Mouse (Mus musculus) Patski (cell line): ENCODE measurements around the gene Apol8. TPM values are rescaled to one million over a fixed set of nuclear protein-coding genes. Genes with fewer than 3 reads are reported as not detected.

Source experiments
- ATAC-seq: fragments of 100-300 bp; one replicate; pipeline ENCODE4 v1.8.0; 2021
- CTCF ChIA-PET: fragments of 350-600 bp; sonication (Branson Sonifier 250); formaldehyde crosslinking; loops from one replicate; lab custom pipeline; 2022; ENCODE audit warnings: inconsistent platforms; lab: Charles Lee
- POLR2A ChIA-PET: fragments of 350-600 bp; sonication (Branson Sonifier 250); formaldehyde crosslinking; loops from one replicate; lab custom pipeline; 2022; ENCODE audit warnings: antibody characterized with exemption, inconsistent platforms; lab: Charles Lee
- DNase-seq: peaks from one replicate; pipeline ENCODE4 v3.0.0-alpha.2; 2011; ENCODE audit warnings: low read depth, low spot score
- H3K27me3 ChIP-seq: fragments of 371-371 bp; one replicate; pipeline ENCODE4 v1.5.1; 2021
- CTCF ChIP-seq: fragments of 100-300 bp; IDR thresholded peaks from one replicate; pipeline ENCODE4 v1.5.1; 2021
- in situ Hi-C: fragments of 300-500 bp; cut with MboI; formaldehyde crosslinking; loops from 3 replicates; pipeline ENCODE4 v1.11.1; 2018; ENCODE audit warnings: low pct_unique_long_range_greater_than_20kb, mixed read lengths
- polyA plus RNA-seq: library from polyadenylated mRNA; unstranded; gene quantifications from one replicate; pipeline ENCODE4 v1.2.3, GENCODE M21; 2021

The Apol8 gene
- polyA plus RNA-seq, 1 experiment from 2014 or later, result 0.37 TPM

DNA sequence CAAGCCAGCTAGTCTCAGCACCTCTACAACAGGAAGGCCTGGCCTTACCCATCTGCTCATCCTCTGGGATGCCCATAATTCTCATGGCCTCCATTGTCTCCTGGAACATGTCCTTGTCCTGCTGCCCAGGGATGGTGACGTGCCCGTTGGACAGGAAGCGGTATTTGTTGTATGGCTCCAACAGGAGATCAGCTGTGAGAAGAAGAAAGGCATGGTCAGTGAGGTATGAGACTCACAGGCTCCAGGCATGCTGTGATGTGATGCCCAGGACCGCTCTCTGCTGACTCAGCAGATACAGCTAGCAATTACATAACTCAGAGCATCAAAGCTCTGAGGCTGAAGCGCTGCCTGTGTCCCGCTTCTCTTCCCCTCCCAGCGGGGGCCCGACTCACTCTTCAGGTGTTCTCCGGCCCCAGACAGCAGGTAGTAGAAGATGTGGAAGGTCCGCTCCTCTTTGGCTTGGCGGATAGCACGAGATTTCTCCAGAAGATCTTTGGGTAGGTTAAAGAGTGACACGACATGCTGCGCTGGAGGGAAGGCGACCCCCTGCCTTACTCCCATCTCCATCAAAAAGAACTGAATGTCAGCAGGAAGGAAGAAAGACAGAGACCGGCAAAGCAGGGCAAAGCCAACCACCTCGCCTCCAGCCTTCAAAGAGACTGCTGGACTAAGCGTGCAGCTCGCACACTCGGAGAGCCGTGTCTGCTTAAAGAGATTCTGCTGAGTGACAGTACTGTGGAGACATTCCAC lies 34.0 kb upstream of the Apol8 start:
- H3K27me3 ChIP-seq, result no peaks in the 10 kb centered on the region
- in situ Hi-C loops, result no loop called here
- POLR2A ChIA-PET, result interaction anchor here (0.6 kb wide), 1 partner anchor 24 kb away, joined by 3 read pairs; no protein-coding TSS in a partner anchor
- ATAC-seq, result no peak
- no peak for TF ChIP-seq CTCF
- no peak for DNase-seq
- CTCF ChIA-PET, result interaction anchor here (1.0 kb wide), 1 partner anchor 11 kb away, joined by 3 read pairs; no protein-coding TSS in a partner anchor

DNA sequence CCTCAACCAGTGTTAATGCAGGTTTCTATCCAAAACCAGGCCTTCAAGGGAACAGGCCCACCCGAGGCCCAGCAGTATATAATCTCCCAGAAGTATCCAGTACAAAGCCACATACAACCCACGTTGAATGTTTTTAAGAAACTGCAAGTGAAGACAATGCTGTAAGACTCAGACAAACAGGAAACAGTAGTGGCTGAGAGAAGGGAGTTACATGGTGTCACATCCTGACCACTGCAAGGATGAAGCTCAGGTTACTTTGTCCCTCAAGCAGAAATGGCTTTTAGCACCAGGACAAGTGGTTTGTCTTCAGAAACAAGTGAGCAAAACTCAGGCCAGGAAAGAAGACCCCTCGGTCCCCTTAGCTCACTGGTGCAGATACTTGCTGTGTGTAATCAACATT lies 32.4 kb upstream of the Apol8 start:
- in situ Hi-C loops, result loop anchor here (5.0 kb wide), 1 partner anchor 128 kb away; no protein-coding TSS in a partner anchor
- no peak for TF ChIP-seq CTCF
- CTCF ChIA-PET, result interaction anchor here (1.2 to 1.7 kb wide), 3 partner anchors 13 to 47 kb away, joined by 3 to 7 read pairs (median 3); no protein-coding TSS in a partner anchor
- ATAC-seq (no peak), DNase-seq (no peak)
- POLR2A ChIA-PET, result interaction anchor here (1.6 kb wide), 1 partner anchor 25 kb away, joined by 3 read pairs; no protein-coding TSS in a partner anchor
- no peaks in the 10 kb centered on the region for H3K27me3 ChIP-seq

DNA sequence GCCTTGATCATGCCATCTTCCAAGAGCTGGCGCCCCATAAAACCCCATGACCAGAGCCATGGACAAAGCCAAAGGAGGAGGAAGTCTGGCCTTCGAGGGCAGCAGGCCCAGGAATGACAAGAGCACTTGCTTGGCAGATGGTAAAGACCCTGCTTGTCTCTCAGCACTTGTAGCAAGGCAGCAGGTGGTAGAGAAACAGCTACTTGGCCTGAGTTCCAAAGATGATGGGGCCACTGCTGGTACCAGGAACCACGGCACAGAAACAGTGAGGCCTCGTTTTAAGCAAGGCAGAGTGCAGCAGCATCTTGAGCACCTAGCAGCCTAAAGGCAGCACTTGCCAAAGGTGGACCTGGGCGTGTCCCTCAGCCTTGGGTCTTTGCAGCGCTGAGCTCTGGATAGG lies 31.6 kb upstream of the Apol8 start:
- TF ChIP-seq CTCF, result no peak
- ATAC-seq (no peak), DNase-seq (no peak)
- no peaks in the 10 kb centered on the region for H3K27me3 ChIP-seq
- ChIA-PET CTCF (interaction anchor here (0.8 to 1.7 kb wide), 4 partner anchors 12 to 129 kb away, joined by 3 to 7 read pairs (median 4); no protein-coding TSS in a partner anchor), POLR2A (interaction anchor here (0.5 to 1.9 kb wide), 3 partner anchors 22 to 389 kb away, joined by 3 to 6 read pairs (median 3); no protein-coding TSS in a partner anchor)
- in situ Hi-C loops, result loop anchor here (5.0 kb wide), 1 partner anchor 129 kb away; no protein-coding TSS in a partner anchor

DNA sequence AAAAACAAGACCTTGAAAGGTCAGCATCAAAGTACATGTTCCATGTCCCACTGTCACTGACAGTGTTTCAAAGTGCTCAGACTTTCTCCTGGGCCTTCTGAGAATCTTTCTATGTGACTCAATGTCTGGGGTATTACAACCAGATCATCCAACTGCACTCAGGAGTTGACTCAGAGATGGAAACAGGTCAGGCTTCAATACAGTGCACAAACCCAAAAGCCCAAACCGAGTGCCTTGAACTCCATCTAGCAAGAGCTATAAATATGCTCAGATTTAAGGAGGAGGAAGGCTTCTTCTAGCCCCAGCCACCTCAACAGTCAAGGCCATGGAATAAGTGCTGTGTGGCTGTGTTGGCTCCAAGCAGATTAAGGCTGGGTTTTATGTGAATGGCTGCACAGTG lies 29.0 kb upstream of the Apol8 start:
- no peak for ATAC-seq
- no peak for TF ChIP-seq CTCF
- H3K27me3 ChIP-seq, result no peaks in the 10 kb centered on the region
- in situ Hi-C loops, result loop anchor here (5.0 kb wide), 1 partner anchor 131 kb away; no protein-coding TSS in a partner anchor
- CTCF ChIA-PET, result interaction anchor here (1.4 to 1.9 kb wide), 2 partner anchors 25 to 38 kb away, joined by 4 read pairs; no protein-coding TSS in a partner anchor
- DNase-seq, result no peak
- POLR2A ChIA-PET, result no interaction called here

DNA sequence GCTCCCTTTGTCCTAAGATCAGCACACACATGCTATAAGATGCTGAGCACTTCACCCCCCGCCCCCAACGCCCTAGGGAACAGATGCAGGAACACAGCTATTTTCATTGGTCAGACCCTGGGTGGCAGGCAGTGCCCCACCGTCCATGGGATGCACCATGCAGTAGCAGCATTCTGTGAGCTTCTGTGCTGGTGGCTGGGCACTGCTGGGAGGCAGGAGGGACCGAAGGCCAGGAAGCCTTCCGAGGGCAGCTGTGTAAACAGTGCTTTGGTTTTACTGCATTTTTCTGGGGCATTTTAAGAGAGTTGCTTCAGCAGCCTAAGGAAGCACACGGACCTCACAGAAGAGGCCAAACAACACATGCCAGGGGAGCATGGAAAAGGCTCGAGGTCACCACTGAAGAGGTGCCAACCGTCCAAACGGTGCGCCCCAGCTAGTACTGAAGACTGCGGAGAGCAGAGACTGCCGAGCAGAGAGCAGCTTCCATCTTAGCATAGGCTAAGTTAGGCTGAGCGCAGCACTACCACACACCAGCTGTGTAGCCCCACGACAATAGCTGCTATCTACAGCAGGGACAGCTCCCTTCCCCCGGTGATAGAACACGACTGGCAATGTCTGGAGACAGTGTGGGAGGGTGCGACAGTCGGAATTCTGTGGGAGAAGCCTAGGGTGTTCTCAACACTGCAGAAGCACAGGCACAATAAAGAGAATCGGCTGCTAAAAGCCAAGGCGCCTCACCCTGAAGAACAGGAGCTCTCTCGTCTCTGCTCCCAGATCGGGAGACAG lies 27.4 kb upstream of the Apol8 start:
- H3K27me3 ChIP-seq, result no peaks in the 10 kb centered on the region
- ATAC-seq, result no peak
- in situ Hi-C loops, result no loop called here
- no peak for TF ChIP-seq CTCF
- DNase-seq, result no peak
- ChIA-PET CTCF (interaction anchor here (1.9 kb wide), 2 partner anchors 9 to 40 kb away, joined by 4 to 10 read pairs; no protein-coding TSS in a partner anchor), POLR2A (interaction anchor here (0.8 to 1.3 kb wide), 7 partner anchors 8 to 130 kb away, joined by 3 to 5 read pairs (median 4); no protein-coding TSS in a partner anchor)

DNA sequence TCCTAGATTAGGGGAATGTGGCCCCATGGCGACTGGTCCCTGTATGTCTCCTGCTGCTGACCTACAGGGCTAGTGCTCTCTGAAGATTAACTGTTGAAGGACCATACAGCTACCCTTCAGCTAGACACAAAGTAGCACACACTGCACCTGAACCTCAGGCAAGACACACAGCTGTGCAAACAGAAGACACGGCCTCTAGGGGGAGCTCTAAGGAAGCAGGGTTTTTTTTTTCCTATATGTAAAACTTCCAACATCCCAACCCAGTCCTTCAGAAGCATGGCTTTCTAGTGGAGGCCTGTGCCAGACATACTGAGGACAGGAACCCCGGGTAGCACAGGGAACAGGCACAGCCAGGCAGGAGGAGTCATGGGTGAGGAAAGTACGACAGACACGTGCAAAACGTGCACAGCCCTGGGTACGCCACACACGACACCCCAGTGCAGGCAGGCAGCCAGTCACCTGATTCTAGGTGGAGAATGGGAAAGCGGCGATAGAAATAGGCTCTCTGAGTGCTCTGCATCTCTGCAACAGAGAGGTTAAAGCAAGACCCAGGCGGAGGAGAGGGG lies 25.7 kb upstream of the Apol8 start:
- CTCF ChIA-PET, result interaction anchor here (1.0 to 1.8 kb wide), 7 partner anchors 12 to 134 kb away, joined by 3 to 8 read pairs (median 5); no protein-coding TSS in a partner anchor
- no peak for TF ChIP-seq CTCF
- DNase-seq (no peak), ATAC-seq (no peak)
- in situ Hi-C loops, result no loop called here
- no peaks in the 10 kb centered on the region for H3K27me3 ChIP-seq
- POLR2A ChIA-PET, result no interaction called here

DNA sequence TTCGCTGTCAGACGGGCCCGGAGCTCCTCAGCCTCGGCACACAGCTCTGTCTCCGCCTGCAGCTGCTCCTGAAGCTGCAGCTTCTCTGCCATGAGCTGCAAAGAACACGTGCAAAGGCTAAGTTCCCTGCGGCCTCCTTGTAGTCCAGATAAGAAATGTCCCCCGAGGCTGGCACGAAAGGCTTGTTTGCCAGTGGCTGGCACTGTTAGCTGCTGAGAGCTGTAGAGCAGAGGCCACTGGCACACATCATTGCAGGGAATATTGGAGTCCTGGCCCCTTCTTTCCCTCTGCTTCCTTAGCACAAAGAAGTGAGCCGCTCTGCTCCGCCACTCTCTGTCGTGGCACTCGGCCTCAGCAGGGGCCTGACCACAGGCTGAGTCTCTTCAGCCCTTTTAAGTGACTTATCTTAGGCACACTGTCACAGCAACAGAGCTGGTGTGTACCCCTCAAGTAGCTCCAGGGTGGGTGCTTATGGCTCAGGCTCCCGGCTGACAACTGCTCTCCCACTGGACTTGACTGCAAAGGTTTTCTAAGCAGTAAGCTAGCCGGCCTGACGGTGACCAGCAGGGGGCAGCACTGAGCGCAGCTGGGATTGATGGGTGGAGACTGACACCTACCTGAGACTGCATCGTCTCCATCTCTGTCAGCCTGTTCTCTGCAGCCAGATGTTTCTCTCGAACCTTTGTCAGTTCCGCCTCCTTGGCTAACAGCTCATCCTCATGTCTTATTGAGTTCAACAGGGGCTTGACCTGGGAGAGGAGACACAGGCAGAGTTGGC lies 18.6 kb upstream of the Apol8 start:
- CTCF ChIA-PET, result interaction anchor here (0.9 to 5.3 kb wide), 14 partner anchors 9 to 151 kb away, joined by 3 to 49 read pairs (median 4); no protein-coding TSS in a partner anchor
- POLR2A ChIA-PET, result interaction anchor here (0.5 to 1.5 kb wide), 6 partner anchors 8 to 88 kb away, joined by 3 to 9 read pairs (median 4); no protein-coding TSS in a partner anchor
- no peak for TF ChIP-seq CTCF
- in situ Hi-C loops, result no loop called here
- H3K27me3 ChIP-seq, result no peaks in the 10 kb centered on the region
- ATAC-seq (no peak), DNase-seq (no peak)

DNA sequence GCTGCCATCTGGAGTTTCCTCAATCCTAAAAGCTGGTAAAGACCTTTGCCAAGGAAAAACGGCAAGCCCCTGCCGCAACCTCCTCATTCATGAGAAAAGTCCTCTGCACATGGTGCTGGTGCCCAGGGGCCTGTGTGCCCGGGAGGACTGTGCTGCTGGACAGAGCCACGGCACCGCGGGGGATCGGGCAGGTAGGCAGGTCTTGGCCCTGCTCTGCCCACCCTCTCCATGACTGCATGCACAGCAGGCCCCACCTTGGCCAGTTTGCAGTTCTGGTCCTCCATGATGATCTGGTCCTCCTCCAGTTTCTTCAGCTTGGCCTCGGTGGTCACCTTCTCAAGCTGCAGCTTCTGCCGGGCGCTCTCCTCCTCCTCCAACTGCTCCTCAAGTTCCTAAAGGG lies 17.5 kb upstream of the Apol8 start:
- no peaks in the 10 kb centered on the region for H3K27me3 ChIP-seq
- in situ Hi-C loops, result no loop called here
- TF ChIP-seq CTCF, result no peak
- POLR2A ChIA-PET, result interaction anchor here (1.0 to 1.6 kb wide), 2 partner anchors 10 to 65 kb away, joined by 3 to 5 read pairs; no protein-coding TSS in a partner anchor
- CTCF ChIA-PET, result interaction anchor here (1.4 kb wide), 1 partner anchor 147 kb away, joined by 4 read pairs; no protein-coding TSS in a partner anchor
- DNase-seq (no peak), ATAC-seq (no peak)
